Mouse (Mus musculus) E14TG2a.4 (cell line): ENCODE data around the gene Cdca3.

Experiments used
- H3K27me3 ChIP-seq: 2 replicates; pipeline ENCODE4 v1.6.1; 2014; ENCODE audit warnings: low read length, control low read depth; ENCODE audit not compliant: insufficient read depth
- H3K36me3 ChIP-seq: 2 replicates; pipeline ENCODE4 v1.6.1; 2014; ENCODE audit warnings: low read length, control low read depth; ENCODE audit not compliant: insufficient read depth
- H3K4me1 ChIP-seq: replicated peaks from 2 replicates; pipeline ENCODE4 v1.6.1; 2014; ENCODE audit warnings: low read depth, low read length, control low read depth
- H3K4me3 ChIP-seq: replicated peaks from 2 replicates; pipeline ENCODE4 v1.5.1; 2014; ENCODE audit warnings: mild to moderate bottlenecking, low read length
- H3K9me3 ChIP-seq: 2 replicates; pipeline ENCODE4 v1.6.1; 2014; ENCODE audit warnings: low read length, control low read depth
- CTCF ChIP-seq: conservative IDR thresholded peaks from 2 replicates; pipeline ENCODE4 v1.5.1; 2014; ENCODE audit warnings: low read length
- NANOG ChIP-seq: IDR thresholded peaks from 2 replicates; pipeline ENCODE4 v1.6.1; 2014; ENCODE audit warnings: borderline replicate concordance, low read length, mixed read lengths
- POU5F1 ChIP-seq: IDR thresholded peaks from 2 replicates; pipeline ENCODE4 v1.6.1; 2014; ENCODE audit warnings: low read length, borderline replicate concordance

Cdca3 gene

DNA sequence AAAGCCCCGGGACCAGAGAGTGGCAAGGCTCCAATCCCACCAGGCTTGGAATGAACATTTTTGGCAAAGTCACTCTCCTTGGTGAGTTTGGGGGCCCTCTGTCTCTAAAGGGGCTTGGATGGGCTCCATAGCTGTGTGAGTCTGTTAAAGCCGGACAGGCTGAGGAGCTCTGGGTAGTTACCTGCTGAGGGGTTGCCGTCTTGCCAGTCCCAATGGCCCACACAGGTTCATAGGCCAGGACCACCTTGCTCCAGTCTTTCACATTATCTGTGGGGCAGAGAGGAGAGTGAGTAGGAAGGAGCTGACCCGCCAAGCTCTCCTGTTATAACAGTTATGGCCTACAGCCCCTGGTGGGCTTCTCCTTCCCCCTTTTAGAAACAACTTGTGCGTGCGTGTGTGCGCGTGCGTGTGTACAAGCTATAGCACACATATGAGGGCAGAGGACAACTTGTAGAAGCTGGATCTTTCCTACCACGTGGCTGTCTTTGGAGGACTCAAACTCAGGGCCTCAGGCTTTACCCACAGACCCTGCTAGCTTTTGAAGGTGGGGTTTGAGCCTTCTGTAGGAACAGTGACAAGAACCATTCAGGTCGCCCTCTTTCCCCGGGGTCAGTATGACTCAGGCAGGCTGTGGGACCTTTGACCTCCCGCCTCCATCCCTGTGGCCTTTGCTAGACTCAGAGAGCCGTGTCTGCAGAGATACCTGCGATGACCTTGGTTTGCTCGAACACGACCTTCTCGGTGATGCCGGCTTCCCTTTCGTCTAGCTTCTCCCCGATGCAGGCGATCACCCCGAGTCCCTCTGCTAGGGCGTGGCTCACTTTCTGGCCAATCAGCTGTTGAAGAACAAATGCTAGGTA, 17.4 kb upstream of the Cdca3 start:
- Histone ChIP-seq H3K4me3 (peak overlapping the region; percentile 87), H3K9me3 (no peaks in the 10 kb centered on the region), H3K36me3 (peaks cover 63% of the 10 kb centered on the region), H3K27me3 (no peaks in the 10 kb centered on the region), H3K4me1 (peaks cover 71% of the 10 kb centered on the region)
- TF ChIP-seq NANOG (no peak), POU5F1 (no peak), CTCF (no peak)

DNA sequence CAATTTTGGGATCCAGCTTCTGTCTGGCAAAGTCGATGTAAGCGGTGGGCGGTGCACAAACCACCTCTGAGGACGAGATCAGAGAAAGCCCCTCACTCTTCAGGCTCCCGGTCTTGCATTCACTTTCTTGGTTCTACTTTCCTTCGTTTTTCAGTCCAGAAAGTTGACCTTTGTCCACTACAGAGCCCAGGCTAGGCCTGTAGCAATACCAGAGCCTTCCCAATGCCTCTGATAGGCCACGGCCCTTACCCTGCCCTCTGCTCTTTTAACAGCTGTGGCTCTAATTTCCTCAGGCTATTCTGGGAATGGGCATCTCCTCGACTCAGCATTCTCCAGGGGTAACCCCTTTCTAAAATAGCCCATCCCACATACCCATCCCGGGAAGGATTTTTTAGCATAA, 16.5 kb upstream of the Cdca3 start:
- peak overlapping the region; percentile 87 for H3K4me3 ChIP-seq
- H3K36me3 ChIP-seq = peaks cover 72% of the 10 kb centered on the region
- peaks cover 68% of the 10 kb centered on the region for H3K4me1 ChIP-seq
- no peak for TF ChIP-seq POU5F1
- TF ChIP-seq NANOG = no peak
- H3K27me3 ChIP-seq = no peaks in the 10 kb centered on the region
- H3K9me3 ChIP-seq = no peaks in the 10 kb centered on the region

DNA sequence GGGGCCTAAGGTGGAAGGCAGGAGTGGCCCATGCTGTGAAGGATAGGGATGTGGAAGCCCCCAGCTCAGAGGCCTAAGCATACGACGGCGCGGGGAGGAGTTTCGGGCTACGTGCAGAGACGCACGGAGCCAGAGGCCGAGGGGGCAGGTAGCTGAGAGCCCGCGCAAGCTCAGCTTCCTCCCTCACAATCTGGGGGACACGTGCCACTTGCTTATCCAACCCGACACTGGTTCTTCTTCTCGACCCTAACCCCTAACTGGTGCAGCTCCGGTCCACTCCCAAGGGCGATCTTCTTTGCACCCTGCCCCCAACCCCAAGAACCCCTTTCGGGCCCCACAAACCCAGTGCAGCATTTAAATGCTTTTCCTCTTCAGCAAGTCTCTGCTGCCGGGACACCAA, 15.9 kb upstream of the Cdca3 start:
- TF ChIP-seq NANOG = no peak
- Histone ChIP-seq H3K4me3 (peak overlapping the region; percentile 87), H3K36me3 (peaks cover 79% of the 10 kb centered on the region), H3K4me1 (peaks cover 69% of the 10 kb centered on the region), H3K9me3 (no peaks in the 10 kb centered on the region), H3K27me3 (no peaks in the 10 kb centered on the region)

DNA sequence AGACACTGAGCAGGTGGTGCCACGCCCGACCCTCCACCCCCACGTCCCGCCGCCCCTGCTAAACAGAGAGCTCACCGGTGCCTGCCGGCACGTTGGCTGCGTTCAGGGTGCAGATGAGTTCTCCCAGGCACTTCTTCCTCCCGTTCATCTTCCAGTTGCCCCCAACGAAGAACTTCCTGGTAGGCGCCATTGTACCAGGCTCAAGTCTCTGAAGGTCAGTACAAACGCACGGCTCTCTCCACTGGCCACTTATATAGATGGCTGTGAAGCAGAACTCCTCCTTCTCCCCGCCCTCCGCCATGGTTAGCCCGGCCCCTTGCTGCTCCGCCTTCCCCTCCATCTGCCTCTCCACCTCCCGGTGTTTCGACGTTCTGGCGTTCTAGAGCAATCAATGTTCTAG, 15.4 kb upstream of the Cdca3 start, which contains the start of gene Tpi1:
Gene Tpi1 (minus strand): TSS at position 364 of the 400 bp plus-strand sequence.
- Histone ChIP-seq H3K4me3 (peak within 1 kb of the TSS; percentile 87), H3K4me1 (peaks cover 70% of the 10 kb centered on the region), H3K9me3 (no peaks in the 10 kb centered on the region), H3K36me3 (peaks cover 83% of the 10 kb centered on the region), H3K27me3 (no peaks in the 10 kb centered on the region)
- TF ChIP-seq POU5F1 (no peak), NANOG (no peak)

DNA sequence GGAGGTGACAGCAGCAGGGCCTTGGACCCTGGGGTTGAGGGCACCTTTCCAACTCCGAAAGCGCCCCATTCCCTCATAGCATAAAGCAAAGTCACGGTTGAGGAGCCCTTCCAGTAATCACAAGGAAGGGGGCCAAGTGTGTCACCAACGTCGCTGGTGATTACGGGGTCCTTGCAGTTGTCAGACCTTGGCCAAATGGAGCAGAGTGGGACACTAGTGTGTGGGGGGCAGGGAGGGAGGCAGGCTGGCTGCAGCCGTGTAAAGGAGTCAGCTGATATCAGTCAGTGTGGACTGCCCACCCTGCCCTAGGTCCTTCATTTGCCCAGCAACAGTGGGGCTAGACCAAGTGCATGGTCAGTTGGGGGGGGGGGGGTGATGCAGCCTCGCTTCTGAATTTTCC, 14.9 kb upstream of the Cdca3 start:
- no peaks in the 10 kb centered on the region for H3K9me3 ChIP-seq
- H3K4me1 ChIP-seq = peaks cover 68% of the 10 kb centered on the region
- TF ChIP-seq NANOG (no peak), CTCF (no peak), POU5F1 (no peak)
- no peaks in the 10 kb centered on the region for H3K27me3 ChIP-seq
- H3K4me3 ChIP-seq = peak overlapping the region; percentile 87
- H3K36me3 ChIP-seq = peaks cover 85% of the 10 kb centered on the region

DNA sequence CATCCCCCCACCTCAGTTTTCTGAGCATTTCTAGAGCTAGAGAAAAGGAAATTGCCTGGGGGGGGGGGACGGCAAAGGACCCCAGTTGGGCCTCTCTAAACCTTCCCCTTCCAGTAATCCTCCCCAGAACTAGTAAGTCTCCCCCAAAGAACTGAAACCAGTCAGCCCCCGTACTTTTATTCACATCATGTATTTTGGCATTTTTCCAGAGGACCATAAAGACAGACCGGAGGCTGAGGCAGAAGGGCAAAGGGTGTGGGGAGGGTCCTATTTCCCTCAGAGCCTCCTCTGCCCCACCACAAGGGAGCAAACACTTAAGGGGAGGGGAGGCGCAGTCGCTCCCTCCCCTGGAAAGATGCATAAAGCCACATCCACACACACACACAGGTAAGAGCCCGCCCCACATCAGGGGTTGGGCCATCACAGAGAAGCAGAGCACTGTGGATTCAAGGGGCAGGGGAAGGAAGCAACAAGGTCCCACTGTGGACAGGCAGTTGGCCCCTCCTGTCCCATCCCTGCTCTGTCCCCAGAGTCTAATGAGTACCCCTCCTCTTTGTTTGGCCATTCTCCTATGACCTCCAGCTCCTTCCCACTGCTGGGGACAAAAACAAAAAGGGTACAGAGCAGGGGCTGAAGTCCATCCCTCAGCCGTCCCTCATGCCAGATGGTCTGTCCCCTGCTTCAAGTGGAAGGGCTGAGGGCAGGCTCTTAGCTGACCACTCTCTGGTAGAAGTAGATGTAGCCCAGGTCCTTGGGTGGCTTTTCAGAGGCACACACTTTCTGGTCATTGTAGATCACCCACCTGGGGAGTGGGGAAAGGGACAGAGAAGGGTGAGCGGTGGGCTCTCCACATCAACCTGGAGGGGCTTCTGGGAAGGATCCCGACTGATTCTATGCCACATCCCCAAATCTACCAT, 14.2 kb upstream of the Cdca3 start:
- Histone ChIP-seq H3K36me3 (peaks cover 85% of the 10 kb centered on the region), H3K4me1 (peaks cover 62% of the 10 kb centered on the region), H3K4me3 (peak overlapping the region; percentile 87; the same call in 1 of the 2 replicates), H3K27me3 (no peaks in the 10 kb centered on the region), H3K9me3 (no peaks in the 10 kb centered on the region)
- no peak for TF ChIP-seq CTCF
- no peak for TF ChIP-seq NANOG
- no peak for TF ChIP-seq POU5F1

DNA sequence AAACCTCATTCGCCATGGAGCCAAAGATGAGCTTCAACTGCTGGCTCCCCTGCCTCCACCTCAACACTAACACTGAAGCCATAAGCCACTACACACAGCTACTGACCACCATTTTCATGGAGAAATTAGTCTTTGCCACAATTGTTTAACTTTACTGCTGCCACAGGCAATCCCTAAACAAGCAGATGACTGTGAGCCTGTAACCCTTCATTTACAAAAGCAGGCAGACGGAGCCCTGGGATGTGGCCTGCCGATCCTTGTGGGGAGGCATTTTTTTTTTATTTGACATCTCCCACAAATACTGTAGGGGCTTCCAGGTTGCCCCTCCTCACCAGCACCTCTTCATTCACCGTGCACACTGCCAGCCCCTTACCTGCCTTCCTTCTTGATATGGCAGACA, 12.7 kb upstream of the Cdca3 start:
- H3K36me3 ChIP-seq = peaks cover 85% of the 10 kb centered on the region
- H3K9me3 ChIP-seq = no peaks in the 10 kb centered on the region
- no peak overlapping the region for H3K4me3 ChIP-seq
- H3K4me1 ChIP-seq = peaks cover 47% of the 10 kb centered on the region
- TF ChIP-seq CTCF (no peak), POU5F1 (no peak), NANOG (no peak)
- no peaks in the 10 kb centered on the region for H3K27me3 ChIP-seq

DNA sequence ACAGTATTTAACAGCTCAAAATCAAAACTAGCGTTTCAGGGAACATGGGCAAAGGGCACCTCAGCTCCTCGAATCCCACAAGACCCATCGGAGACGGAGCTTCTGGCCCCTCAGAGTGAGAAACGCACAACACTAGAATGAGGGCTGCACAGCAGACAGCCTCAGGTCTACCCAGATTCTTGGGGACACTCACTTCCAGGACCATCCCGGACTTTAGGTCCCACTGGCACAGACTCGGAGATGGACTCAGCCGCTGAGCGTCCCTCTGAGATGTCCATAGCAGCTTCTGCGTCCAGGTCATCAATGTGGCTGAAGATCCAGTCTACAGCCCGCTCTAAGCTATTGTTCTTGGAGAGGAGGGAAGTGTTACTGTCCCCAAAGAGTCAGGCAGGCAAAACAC, 12.2 kb upstream of the Cdca3 start:
- no peaks in the 10 kb centered on the region for H3K27me3 ChIP-seq
- H3K4me3 ChIP-seq = no peak overlapping the region
- peaks cover 42% of the 10 kb centered on the region for H3K4me1 ChIP-seq
- peaks cover 85% of the 10 kb centered on the region for H3K36me3 ChIP-seq
- H3K9me3 ChIP-seq = no peaks in the 10 kb centered on the region
- TF ChIP-seq NANOG (no peak), CTCF (no peak), POU5F1 (no peak)
